Mouse (Mus musculus) colon, adult 2 months (tissue): ENCODE measurements around the gene Clec2e. TPM values are rescaled to one million over a fixed set of nuclear protein-coding genes. Genes with fewer than 3 reads are reported as not detected.

ENCODE experiments used
- polyA plus RNA-seq: library from polyadenylated mRNA; depleted of rRNA; stranded (reverse); fragments of >200 nt; gene quantifications from 2 replicates; pipeline ENCODE4 v1.2.3, GENCODE M21; 2012; rRNA removed

Clec2e gene
- polyA plus RNA-seq, result 4.2 and 5.4 TPM in 2 replicates

DNA sequence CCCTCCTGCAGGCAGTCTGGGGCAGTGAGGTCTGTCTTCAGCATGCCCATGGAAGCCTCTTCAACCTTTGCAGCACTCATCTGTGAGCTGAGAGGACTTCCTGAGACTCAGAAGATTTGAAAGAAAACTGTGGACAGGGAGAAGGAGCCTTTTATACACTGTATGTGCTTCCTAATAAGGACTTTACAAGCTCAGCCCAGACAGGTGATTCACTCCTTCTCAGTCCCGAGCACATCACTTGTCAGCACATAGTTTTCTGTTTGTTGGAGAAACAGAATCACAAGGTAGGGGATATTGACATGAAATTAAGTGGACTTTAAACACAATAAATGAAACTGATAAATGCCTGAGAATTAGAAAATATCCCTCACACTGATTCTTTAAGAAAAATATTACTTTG is at the start of gene Clec2e:
Gene Clec2e (minus strand): TSS at position 120 of the 400 bp plus-strand sequence.

DNA sequence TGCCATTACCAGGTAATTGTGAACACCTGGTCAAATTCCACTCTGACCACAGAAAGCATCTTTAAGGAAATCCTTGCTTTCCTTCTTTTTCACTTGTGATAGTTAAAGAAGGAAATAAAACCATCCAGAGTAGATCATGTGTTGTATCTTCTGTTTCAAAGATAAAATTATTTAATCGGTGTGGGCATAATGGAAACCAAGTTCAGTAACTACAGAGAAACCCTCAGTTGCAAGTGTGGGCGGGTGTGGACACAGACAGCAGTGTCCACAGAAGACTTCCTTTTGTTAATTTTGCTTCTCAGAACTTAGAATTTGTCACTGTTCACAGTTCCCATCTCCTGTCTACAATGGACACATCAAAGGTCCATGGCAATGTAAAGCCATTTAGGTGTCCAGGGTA is 55.1 kb downstream of the Clec2e start, which contains the start of gene Klrb1f:
Gene Klrb1f (plus strand): TSS at position 301 of the 400 bp plus-strand sequence.

Other genes starting within 250 kb of the Clec2e start
- gene Clec2i, start 213.3 kb downstream of the Clec2e start, polyA plus RNA-seq, result 0.08 and 0.20 TPM in 2 replicates
- 0.22 and 0.53 TPM in 2 replicates for gene BC035044, start 209.8 kb downstream of the Clec2e start, polyA plus RNA-seq
- gene Clec2g, start 166.5 kb downstream of the Clec2e start, polyA plus RNA-seq, result 0.38 TPM in 1 of 2 replicates, not detected in the other
- 0.10 and 0.16 TPM in 2 replicates for gene Klrb1f, start 55.0 kb downstream of the Clec2e start, polyA plus RNA-seq
- 33.9 and 39.2 TPM in 2 replicates for gene Clec2d, start 79.7 kb upstream of the Clec2e start, polyA plus RNA-seq
- 0.09 and 0.10 TPM in 2 replicates for gene Cd69, start 174.5 kb upstream of the Clec2e start, polyA plus RNA-seq
- gene 4922502D21Rik, start 230.9 kb upstream of the Clec2e start, polyA plus RNA-seq, result not detected in 2 replicates
- gene Clec12a, start 241.8 kb upstream of the Clec2e start, polyA plus RNA-seq, result 0.07 and 0.12 TPM in 2 replicates